Mouse (Mus musculus) induced T-regulatory cell, adult 2 months (primary cell): ENCODE measurements around the gene Fnbp1.
A peak's percentile ranks its signal among the peaks of the same experiment; 100 is the strongest.

ENCODE experiments used
- DNase-seq: peaks from one replicate; pipeline ENCODE4 v3.0.0-alpha.2; 2012; ENCODE audit warnings: low read depth

The Fnbp1 gene

DNA sequence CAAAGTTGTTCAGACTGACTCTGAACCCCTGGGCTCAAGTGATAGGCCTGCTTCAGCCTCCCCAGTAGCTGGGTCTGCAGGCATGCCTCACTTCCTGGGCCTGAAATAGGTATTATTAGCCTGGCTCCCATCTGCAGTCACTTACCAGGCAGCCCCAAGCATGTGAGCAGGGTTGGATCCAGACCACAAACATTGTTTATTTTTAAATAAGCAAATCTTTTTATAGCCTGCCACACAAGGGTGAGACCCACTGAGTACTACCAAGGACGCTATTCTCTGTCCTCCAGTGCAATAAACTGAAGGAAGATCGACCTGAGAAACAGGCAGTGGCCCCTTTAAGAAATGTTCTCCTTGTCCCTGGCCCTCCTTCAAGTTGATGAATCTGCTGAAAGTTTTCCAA is 17.1 kb downstream of the Fnbp1 start:
- DNase-seq, result no peak

DNA sequence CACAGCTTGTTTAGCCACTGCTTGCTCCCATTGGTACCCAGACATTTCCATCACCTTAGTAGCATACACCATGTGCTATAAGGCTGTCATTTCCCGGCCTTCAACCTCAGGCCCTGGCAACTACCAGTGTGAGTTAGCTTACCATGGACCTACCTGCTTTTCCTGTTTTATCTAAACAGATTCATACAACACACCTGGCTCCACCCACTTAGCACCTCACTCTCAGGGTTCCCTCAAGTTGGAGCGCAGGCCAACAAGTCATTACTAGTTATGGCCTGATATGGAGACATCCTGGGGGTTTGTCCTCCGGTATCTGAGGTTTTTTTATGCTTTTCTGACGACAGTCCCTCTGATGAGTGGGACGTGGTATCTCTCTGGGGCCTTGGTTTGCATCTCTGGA is 18.3 kb downstream of the Fnbp1 start:
- DNase-seq, result no peak

DNA sequence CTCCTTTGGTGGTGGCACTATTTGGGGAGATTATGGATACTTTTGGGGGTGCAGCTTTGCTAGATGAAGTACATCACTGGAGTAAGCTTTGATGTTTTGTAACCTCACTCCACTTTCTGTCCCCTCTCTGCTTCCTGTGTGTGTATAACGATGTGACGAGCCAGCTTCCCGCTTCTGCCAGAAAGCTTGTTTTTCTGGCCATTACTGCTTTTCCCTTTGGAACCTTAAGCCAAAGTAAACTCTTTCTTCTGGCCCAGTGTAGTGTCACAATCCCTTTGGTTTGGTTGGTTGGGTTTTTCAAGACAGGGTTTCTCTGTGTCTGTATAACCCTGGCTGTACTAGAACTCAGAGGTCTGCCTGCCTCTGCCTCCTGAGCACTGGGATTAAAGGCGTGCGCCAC is 19.0 kb downstream of the Fnbp1 start:
- no peak for DNase-seq

DNA sequence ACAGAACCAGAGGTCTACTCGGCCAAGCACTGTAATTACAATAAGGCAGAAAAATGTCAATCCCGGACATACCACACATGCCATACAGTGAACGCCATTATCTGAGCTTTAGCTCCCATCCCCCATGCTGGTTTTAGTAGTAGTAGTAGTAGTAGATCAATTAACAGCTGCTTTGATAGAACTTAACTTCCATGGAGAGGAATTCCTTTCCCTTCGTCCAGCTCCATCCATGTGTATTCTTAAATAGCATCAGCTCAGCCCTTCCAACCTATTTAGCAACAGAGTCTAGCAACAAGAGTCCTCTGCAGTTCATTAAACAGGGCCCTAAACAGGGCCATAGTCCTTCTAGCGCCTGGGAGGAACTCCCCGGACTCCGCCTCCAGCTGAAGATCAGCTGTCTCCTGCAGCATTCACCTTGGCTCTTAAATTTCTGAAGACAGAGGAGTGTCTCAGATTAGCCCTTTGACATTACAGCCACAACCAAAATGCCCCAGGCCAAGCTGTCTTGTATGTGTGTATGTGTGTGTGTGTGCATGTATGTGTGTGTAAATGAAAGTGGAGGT is 20.6 kb downstream of the Fnbp1 start:
- DNase-seq, result no peak

DNA sequence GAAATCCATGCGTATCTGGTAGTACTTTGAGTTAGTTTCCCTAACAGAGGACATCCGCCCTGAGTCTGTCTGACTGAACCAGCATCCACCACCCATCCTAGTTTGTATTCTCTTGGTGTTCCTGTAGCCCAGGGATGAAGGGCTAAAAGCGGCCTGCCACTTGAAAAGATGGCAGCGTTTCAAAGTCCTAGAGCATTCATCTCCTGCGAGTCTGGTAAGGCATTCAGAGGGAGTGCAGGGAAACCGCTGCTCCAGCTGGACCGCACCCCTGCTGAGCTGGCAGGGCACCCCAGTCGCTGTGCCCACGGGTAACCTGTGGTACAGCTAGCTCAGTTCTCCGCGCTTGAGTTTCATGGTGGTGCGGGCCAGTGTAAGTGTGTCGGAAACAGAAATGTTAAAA is 22.0 kb downstream of the Fnbp1 start:
- DNase-seq, result peak; percentile 44

DNA sequence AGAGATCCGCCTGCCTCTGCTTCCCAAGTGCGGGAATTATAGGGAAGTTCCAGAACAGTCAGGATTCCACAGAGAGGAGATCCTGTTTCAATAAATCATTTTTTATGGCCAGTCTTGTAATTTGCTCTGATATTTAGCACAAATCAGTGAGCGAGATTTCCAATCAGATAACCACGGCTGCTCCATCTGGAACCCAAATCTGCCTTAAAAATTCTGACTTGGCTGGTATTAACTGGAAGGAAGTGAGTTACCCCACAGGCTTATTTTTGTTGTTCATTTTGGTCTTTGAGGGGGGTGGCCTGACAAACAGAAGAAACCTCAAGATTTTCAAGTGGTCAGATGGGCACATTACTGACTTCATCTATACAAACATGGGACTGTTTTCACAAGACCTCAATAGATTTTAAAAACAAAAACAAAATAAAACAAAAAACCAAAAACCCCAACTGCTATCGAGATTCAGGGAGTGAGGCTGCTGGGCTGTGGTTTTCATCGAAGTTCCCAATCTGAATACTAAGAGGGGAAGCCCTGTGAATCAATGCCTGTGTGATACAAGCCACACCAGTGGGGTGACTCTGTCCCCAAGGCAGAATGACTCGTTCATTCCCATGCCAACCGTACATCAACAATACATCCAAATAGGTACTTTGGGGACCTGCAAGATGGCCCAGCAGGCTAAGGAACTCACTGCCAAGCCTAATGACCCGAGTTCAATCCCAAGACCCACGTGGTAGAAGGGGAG is 23.0 kb downstream of the Fnbp1 start:
- DNase-seq, result peak; percentile 83

DNA sequence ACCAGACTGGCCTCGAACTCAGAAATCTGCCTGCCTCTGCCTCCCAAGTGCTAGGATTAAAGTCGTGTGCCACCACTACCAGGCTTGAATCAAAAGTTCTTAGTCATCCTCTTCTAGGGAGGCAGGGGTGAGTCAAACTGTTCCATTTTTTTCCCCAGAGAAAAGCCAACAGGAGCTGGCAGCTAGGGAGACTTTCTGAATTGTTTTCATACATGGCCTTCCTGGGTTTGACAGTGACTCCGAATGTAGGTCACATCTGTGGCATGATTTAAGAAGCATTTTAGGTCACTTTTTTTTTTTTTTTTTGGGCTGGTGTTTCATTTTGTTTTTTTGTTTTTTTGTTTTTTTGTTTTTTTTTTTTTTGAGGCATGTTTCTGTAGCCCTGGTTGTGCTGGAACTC is 23.6 kb downstream of the Fnbp1 start:
- DNase-seq, result peak; percentile 70

DNA sequence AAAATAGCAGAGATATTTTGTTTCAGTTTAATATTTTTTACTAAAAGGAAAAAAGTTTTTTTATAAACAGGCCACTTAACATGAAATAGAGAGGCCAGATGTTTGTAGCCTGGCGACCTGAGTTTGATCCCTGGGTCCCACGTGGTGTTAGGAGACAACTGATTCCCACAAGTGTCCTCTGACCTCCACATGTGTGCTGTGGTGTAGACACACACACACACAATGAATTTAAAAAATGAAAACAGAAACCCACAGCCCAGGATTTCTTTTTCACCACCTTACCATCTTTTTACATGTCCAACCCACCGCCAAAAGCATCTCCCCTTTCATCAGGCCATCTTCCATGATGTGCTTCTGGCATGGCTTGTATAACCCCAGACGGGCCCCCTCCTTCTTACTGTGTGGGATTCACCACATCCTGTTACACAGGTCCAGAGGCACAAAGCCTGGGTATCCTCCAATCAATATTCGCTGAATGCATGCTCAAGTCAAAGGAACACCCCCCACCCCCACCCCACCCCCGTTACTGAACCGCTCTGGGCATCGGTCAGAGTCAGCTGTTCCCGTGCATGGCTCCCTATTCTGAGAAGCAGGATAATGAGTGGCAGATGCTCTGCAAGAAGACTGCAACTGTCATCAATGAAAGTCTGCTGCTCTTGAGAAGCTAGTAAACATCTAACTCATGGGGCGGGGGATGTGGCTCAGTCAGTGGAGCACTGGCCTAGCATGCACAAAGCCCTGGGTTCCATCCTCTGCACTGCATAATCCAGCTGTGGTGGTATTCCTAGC is 25.7 kb downstream of the Fnbp1 start:
- peak; percentile 88 for DNase-seq

DNA sequence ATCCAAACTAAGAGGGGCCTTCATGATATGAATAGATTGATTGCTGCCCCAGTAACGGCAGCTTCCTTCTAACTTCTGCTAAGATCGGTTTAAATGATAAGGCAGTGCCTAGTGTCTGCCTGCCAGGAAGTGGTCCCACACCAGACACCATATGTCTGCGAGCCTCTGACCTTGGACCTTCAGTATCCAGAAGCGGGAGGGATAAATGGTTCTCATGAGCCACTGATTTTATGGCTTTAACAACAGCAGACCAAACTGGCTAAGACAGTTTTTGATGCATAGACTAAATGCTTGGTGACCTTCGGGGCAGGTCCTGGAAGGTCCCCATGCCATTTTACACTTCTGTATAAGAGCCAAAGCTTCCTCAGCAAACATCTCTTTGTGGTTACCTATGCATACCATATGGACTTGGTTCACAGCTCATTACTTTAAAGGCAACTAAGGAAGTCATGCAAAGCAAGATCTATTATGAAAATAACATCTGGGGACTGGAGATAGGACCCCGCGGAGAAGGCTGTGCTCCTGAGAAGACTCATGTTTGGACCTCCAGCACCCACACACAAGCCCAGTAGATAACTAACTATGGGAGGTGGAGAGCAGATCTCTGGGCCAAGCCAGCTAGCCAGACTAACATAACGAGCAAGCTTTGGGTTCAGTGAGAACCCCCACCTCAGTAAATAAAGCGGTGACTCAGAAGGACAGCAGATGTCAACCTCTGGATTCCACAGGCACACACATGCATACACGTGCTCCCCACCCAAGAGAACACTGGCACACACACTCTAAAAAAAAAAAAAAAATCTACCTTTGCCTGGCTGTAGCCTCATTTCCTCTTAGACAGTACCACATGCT is 26.5 kb downstream of the Fnbp1 start:
- peak; percentile 73 for DNase-seq

DNA sequence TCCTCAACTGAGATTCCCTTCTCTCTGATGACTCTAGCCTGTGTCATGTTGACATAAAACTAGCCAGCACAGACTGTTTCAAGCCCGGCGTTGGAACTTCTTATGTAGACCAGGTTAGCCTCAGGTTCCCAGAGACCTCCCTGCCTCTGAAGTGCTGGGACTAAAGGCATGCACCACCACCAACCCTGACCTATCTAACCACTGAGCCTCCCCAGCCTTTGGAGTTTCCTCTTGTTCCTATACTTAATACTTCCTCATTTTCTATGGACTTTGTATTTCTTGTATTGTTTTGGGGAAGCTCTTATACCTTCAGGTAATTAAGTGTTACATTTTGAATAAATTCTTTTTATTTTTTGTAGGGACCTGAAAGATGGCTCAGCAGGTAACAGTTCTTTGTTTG is 27.6 kb downstream of the Fnbp1 start:
- DNase-seq, result no peak

DNA sequence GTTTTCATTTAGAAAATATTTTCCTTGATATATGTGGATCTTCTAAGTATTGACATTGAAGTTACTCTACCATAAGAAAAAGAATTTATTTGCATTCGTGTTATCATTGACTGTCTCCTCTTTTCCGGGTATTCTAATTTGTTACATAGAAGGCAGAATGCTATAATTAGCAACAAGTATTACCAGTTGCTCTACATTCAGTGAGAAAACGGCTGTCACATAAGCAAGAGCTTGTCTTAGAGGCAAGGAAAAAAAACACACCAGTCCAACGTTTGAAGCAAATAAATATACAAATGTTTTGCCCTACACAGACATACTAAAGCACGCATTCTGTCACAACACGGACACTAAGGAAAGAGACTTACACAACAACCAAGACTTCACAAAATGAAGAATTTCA is 30.1 kb downstream of the Fnbp1 start:
- no peak for DNase-seq

DNA sequence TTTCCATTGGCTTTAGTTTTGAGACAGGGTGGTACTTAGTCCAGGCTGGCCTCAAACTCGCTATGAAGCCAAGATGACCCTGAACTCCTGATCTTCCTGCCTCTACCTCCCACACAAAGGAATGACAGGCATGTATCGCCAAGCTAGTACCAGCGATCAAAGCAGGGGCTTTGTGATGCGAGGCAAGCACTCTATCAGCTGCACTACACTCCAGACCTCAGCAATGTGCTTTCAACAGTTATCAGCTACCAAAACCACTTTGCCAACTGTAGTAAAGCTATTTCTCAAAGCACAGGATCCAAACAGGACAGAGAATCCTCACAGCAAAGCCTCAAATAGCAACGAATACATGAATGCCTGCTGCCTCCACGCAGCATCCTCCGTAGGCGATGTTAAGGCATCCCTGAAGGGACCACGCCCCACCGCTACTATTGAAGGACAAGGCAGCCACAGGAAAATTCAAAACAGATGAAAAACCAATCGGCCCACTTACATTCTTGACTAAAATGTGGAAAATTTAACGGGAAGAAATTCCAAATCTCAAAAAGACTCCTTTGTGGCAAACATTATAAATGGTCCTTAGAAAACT is 31.8 kb downstream of the Fnbp1 start:
- no peak for DNase-seq

DNA sequence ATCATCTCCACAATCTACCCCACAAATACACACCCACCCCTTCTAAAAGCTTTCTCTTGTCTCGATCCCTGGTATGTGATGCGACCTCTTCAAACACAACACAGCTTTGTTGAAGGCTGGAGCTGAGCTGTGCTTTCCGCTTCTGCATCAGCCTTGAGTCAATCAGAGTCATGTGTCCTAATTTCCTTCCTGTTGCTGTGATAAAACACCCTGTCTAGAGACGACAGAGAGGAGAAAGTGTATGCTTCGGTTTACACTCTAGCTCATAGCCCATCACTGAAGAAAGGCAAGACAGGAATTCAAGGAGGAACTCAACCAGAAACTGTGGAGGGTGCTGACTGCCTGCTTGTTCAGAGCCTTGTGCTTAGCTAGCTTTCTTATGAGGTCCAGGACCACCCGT is 33.6 kb downstream of the Fnbp1 start:
- DNase-seq, result peak; percentile 77

DNA sequence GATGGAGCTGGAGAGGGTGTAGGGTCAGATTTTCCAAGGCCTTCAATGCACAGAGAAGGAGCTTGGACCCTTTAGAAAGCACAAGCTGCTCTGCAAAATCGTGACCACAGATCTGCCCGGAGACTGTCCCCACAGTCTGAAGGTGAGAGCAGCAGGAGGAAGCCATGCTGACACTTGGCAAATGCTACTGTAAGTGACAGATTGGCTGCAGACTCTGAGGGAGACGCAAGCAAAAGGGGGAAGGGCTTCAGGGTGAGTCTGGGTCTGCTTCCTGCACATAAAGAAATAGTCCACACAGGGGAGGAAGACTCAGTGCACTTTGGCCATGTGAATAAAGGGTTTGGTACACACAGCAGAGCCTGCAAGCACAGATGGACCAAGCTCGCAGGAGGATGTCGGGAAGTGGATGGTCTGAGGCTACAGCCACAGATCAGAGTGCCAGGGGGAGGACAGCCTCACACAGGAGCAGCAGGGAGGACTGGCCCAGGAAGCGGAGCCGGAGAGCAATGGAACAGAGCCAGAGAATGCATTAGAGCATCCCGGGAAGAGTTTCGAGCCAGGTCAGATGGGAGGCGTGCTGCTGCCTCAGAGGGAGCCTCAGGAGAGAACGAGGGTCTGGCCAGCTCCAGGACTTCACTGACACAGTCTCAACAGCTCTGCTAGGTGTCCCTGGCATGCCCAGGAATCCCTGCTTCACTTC is 35.0 kb downstream of the Fnbp1 start:
- no peak for DNase-seq

DNA sequence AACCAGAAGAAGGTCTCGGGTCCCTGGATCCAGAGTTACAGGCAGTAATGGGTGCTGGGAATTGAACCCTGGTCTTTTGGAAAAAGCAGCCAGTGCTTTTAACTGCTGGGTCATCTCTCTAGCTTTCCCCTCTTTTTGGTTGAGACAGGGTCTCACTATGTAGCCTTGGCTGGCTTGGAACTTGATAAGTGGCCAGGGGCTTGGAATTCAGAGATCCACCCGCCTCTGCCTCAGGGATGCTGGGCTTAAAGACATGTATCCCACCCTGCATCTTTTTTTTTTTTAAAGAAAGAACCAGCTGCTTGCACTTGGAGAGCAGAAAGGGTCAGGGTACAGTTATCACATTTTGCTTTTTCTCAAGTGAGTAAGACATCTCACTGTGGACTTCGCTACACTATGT is 35.8 kb downstream of the Fnbp1 start:
- no peak for DNase-seq

DNA sequence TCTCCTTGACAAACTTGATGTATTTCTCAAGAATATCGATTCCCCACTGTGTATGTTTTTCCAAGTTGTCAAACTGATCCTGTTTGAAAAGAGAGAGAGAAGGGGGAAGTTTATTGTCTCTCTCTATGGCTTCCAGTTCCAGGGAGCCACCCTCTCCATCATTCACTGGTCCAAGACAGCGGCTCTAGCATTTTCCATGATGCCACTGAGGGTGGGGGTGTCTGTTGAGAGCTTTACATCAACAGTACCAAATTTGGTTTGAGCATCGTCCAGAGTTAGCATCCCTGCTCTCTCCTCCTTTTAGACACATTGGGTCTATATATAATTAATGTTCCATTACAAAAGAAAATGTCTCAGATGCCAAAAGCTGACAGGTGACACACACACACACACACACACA is 36.5 kb downstream of the Fnbp1 start:
- no peak for DNase-seq

DNA sequence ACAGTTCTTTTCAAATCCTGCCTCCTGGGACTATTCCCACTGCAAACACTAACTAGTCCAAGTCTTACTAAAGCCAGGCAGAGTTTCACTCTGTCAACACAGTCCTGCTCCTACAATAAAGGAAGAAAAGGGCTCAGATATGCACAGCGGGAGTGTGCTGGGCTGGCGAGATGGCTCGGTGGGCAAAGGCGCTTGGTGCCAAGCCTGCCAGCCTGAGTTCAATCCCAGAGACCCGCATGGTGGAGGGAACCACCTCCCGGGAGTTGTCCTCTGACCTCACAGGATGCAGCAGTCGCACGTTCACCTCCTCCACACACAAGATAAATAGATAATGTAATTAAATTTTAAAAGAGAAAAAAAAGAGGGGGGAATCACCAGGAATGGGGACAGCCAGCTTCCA is 38.5 kb downstream of the Fnbp1 start:
- DNase-seq, result no peak

DNA sequence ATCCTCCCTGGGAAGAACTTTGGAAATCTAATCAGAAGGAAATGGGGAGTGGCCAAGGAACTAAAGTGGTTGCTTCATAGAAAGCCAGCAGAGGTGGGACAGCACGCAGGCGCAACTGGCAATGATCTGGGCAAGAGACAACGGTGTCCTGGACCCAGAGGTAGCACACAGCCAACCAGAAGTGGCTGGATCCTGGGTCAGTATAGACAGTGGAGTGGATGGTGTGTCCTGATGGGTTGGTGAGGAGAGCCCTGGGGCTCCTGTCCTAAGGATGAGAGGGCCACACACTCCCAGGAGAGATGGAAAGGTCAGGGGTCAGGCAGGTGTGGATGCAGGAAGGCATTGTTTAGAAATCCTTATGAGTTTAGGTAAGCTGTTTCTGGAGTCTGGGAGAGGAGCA is 40.5 kb downstream of the Fnbp1 start:
- no peak for DNase-seq

DNA sequence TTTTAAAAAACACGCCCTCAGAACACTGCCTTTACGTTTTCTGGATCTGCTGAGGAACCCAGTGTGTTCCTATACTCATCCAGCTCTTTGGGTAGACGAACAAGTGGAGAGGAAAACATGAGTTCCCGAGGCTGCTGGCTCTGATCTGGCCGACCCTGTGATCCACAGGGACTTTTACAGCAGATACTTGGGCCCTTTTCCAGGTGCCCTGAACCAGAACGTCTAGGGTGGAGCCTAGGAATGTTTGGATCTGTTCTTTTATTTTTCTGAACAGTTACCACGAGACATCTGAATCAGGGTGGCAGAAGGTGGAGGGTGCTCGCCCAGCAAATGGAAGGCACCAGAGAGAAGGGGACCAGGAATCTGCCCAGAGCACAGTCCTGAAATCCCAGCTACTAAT is 42.7 kb downstream of the Fnbp1 start:
- DNase-seq, result no peak

DNA sequence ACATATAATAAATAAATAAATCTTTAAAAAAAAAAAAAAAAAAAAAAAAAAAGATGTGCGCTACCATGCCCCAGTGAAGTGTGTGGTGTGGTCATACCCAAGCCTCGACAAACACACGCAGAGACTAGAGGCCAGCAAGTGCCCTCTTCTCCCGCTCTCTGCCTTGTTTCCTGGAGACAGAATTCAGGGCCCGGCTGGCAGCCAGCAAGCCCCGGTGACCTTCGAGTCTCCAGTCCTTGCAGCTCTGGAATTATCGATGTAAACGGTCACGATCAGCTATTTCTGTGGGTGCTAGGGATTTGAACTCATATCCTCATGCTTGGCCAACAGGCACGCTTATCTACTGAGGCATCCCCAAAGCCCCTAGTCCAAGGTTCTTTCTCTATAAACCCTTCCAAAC is 43.2 kb downstream of the Fnbp1 start:
- DNase-seq, result no peak

DNA sequence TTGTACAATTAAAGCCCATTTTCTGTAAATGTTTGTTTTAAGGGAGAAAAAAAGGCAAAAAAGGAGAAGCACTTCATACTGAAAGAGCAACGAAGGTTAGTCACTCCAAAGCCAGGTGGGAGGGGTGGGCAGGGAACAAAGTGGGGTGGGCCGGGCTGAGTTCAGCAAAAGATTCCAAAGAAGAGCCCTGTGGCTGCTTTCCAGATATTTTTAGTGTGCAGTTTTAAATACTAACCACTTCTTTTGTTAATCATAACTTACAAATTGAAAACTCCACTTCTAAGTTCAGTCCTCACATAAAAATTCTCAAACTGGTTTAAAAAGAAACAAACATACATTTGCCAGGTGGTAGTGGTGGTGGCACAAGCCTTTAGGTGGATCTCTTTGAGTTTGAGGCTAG is 44.5 kb downstream of the Fnbp1 start:
- DNase-seq, result no peak

DNA sequence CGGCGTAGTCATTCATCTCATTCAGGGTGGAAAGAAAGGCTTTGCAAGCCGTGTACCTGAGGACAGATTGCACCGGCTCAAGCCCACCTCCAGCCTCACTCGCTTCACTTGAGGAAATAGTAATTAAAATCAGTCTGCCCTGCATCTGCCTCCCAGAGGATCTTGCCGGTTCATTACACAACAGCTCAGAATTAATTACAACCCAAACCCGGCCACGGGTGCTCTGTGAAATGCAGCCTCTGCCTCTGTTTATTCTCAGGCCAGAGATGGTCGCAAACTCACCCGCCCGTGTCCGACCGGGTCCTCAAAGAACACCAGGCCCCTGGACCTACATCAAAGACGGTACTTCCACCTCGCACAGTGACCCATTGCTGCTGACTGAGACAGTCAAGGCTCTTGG is 45.7 kb downstream of the Fnbp1 start:
- DNase-seq, result no peak
